Mouse (Mus musculus) adrenal gland, postnatal 10 days (tissue): ENCODE results near the gene Clic5. TPM values are rescaled to one million over a fixed set of nuclear protein-coding genes. Genes with fewer than 3 reads are reported as not detected.
A peak's percentile ranks its signal among the peaks of the same experiment; 100 is the strongest.

ENCODE experiments used
- DNase-seq: peaks from one replicate; pipeline ENCODE4 v3.0.0; 2021; ENCODE audit warnings: mixed read lengths
- total RNA-seq, 2 experiments: library from RNA; stranded (reverse); gene quantifications; 2 replicates each; pipeline ENCODE4 v1.2.3; 2021

The Clic5 gene
- total RNA-seq, 2 experiments from 2014 or later, result 24.1 to 39.0 TPM

- DNase-seq, result no peak
These were observed 4.6 kb downstream of the Clic5 start for GRCm38 (mm10) chr17:44192981-44193380.

- DNase-seq, result no peak
These were observed 10.8 kb downstream of the Clic5 start for GRCm38 (mm10) chr17:44199158-44199557.

GRCm38 (mm10) chr17:44202952-44203351 is 14.6 kb downstream of the Clic5 start:
- no peak for DNase-seq

- DNase-seq, result no peak
These were observed 16.4 kb downstream of the Clic5 start for GRCm38 (mm10) chr17:44204787-44205186.

GRCm38 (mm10) chr17:44205562-44205961 is 17.2 kb downstream of the Clic5 start:
- no peak for DNase-seq

- DNase-seq, result no peak
These were observed 20.5 kb downstream of the Clic5 start for GRCm38 (mm10) chr17:44208900-44209299.

GRCm38 (mm10) chr17:44212960-44213619 is 24.7 kb downstream of the Clic5 start:
- DNase-seq, result no peak

GRCm38 (mm10) chr17:44215196-44215799 is 26.9 kb downstream of the Clic5 start:
- no peak for DNase-seq

GRCm38 (mm10) chr17:44217185-44217584 is 28.8 kb downstream of the Clic5 start:
- DNase-seq, result no peak

- DNase-seq, result no peak
These were observed 31.6 kb downstream of the Clic5 start for GRCm38 (mm10) chr17:44219943-44220342.

GRCm38 (mm10) chr17:44228428-44228827 is 40.0 kb downstream of the Clic5 start:
- DNase-seq, result no peak

GRCm38 (mm10) chr17:44230083-44230482 is 41.7 kb downstream of the Clic5 start:
- peak; percentile 13 for DNase-seq

GRCm38 (mm10) chr17:44239030-44239721 is 50.8 kb downstream of the Clic5 start:
- DNase-seq, result peak; percentile 23

- no peak for DNase-seq
These were observed 52.4 kb downstream of the Clic5 start for GRCm38 (mm10) chr17:44240742-44241141.

GRCm38 (mm10) chr17:44244096-44244495 is 55.7 kb downstream of the Clic5 start:
- DNase-seq, result no peak

- DNase-seq, result no peak
These were observed 56.2 kb downstream of the Clic5 start for GRCm38 (mm10) chr17:44244625-44245024.

- no peak for DNase-seq
These were observed 57.8 kb downstream of the Clic5 start for GRCm38 (mm10) chr17:44246153-44246700.

- DNase-seq, result no peak
These were observed 61.2 kb downstream of the Clic5 start for GRCm38 (mm10) chr17:44249544-44249943.

GRCm38 (mm10) chr17:44252653-44253052 is 64.3 kb downstream of the Clic5 start:
- no peak for DNase-seq

GRCm38 (mm10) chr17:44254698-44255097 is 66.3 kb downstream of the Clic5 start:
- DNase-seq, result no peak

GRCm38 (mm10) chr17:44256583-44256982 is 68.2 kb downstream of the Clic5 start:
- peak; percentile 83 for DNase-seq

- DNase-seq, result no peak
These were observed 70.9 kb downstream of the Clic5 start for GRCm38 (mm10) chr17:44259245-44259644.

- peak; percentile 84 for DNase-seq
These were observed 73.3 kb downstream of the Clic5 start for GRCm38 (mm10) chr17:44261594-44262202.
